In genomic region chr8:126965246-126965645, GRCm38 (mm10) we compare ENCODE assay signal across 17 mouse cellular contexts. TPM values are rescaled to one million over a fixed set of nuclear protein-coding genes. Genes with fewer than 3 reads are reported as not detected.
DNase-seq lines count a peak whose midpoint lies in the region.
"Had no signal": no experiment of that assay in that cellular context is flagged by ENCODE, and none has a peak within 500 bp of the region (broad histone marks: within the 10 kb centered on the region; RNA-seq: fewer than 3 reads in every experiment).

No protein-coding gene starts in this region.

- DNase-seq in kidney, adult 8-10 months, result peak; percentile 56 to 68
- DNase-seq in kidney, postnatal 10 days, result no peak
- peak; percentile 40 to 72 for DNase-seq in kidney, postnatal 25 days
- no peak for DNase-seq in kidney, adult 18-20 months
- DNase-seq in kidney, postnatal 36 days, result peak; percentile 44 to 69
- DNase-seq in gastrocnemius, adult 18-20 months (ENCODE audit: low spot score), result no peak
- DNase-seq: adrenal gland, adult 2 months; adrenal gland, postnatal 14 days; cerebellum, adult 11 months; cerebellum, adult 2 months; cerebellum, adult 9-11 months; cerebellum, postnatal 25 days; forebrain, postnatal 0 days; gastrocnemius, postnatal 25 days; heart, adult 18-20 months; heart, postnatal 10 days; heart, postnatal 36 days had no signal

RNA-seq across cellular contexts. Expression of gene Rbm34, which starts 5.6 kb away (rescaled TPM):
- total RNA-seq in gastrocnemius, adult 18-20 months (2021), result 1 to 10 TPM; 4.4 to 6.2 TPM

RNA-seq across cellular contexts. Expression of gene Tomm20, which starts 19.6 kb away (rescaled TPM):
- 100 to 1,000 TPM in 1 of 2 experiments, 10 to 100 TPM in 1; 98.0 to 115 TPM for total RNA-seq in gastrocnemius, adult 18-20 months (2021)

Comparison
In these comparisons a context has a peak if more than half of its experiments do, and no peak if none do; other contexts are left out.
1. DNase-seq: peak in kidney, adult 8-10 months (2 of 2), kidney, postnatal 25 days (2 of 2) and kidney, postnatal 36 days (2 of 2); none in kidney, postnatal 10 days (single experiment), kidney, adult 18-20 months (single experiment) and gastrocnemius, adult 18-20 months (single experiment).